Mouse (Mus musculus): ENCODE measurements around the gene Olfr1293-ps. TPM values are rescaled to one million over a fixed set of nuclear protein-coding genes. Genes with fewer than 3 reads are reported as not detected.

Gene Olfr1293-ps
- not detected in 2 replicates for polyA plus RNA-seq (2015; fragmentation: Nextera tagmentation; extraction: Ambion mirVana)

DNA sequence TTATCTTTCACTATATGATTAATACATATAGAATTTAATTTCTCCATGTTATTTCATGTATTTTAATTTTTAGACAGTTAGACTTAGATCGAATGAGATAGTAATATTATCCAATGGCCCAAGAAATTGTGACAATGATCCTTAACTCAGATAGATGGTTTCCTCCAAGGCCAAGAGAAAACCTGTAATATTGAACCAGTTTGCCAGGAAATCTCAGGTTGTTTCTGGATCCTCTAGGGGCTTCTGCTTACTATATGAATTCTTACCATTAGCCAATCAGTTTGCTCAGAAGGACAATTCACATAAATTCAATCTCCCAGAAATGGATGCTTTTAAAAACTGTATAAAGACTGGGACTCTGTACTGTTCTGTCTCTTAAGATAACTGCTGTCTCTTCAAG, at the start of gene Olfr1293-ps:
Gene Olfr1293-ps, plus strand, starts transcription at position 301 of the 400 bp plus-strand sequence.
- no peak within 1 kb of the TSS for H3K9ac ChIP-seq (ENCODE audit: low read length)
- TF ChIP-seq CTCF (IDR thresholded peaks at IDR 0.05; ENCODE audit: low read depth), result no peak
- TF ChIP-seq EP300 (optimal IDR thresholded peaks at IDR 0.05), result no peak
- 67% methylated on average over 1 of the region's 1 CpGs for WGBS

DNA sequence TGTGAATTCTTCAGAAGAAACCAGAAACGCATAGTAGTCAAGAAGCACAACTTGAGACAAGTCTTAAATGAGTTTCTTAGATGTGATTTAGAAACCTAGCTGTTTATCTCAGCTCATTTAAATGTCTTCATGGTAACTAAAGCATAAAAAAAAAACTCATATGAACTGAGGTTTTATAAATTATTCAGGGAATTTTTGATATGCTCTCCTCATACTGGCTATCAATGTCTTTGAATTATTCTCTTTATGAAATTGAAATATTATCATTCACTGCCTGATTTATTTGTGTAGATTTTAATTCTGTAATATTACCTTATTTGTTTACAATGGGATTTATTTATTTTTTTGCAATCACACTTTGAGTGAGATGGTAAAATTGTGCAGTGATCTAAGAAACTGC, 44.5 kb upstream of the Olfr1293-ps start, which contains the start of gene Olfr1289:
Gene Olfr1289, plus strand, starts transcription at position 301 of the 400 bp plus-strand sequence.
- Histone ChIP-seq H3K4me3 (ENCODE audit: low read depth, low read length) (no peak within 1 kb of the TSS), H3K27me3 (ENCODE audit: control insufficient read depth, insufficient read depth, low read length) (no peaks in the 10 kb centered on the region), H3K27ac (replicated peaks) (no peak within 1 kb of the TSS), H3K4me2 (replicated peaks; ENCODE audit: low read depth) (no peak within 1 kb of the TSS), H3K36me3 (ENCODE audit: control insufficient read depth, insufficient read depth, low read length) (no peaks in the 10 kb centered on the region), H3K9ac (ENCODE audit: low read length) (no peak within 1 kb of the TSS), H3K4me1 (replicated peaks; ENCODE audit: control insufficient read depth, insufficient read depth) (no peaks in the 10 kb centered on the region), H3K9me3 (ENCODE audit: control insufficient read depth, low read length) (no peaks in the 10 kb centered on the region)
- ATAC-seq (ENCODE audit: low FRiP score, low TSS enrichment) (no peak), DNase-seq (ENCODE audit: low spot score) (no peak)
- 67% methylated on average over 1 of the region's 1 CpGs for WGBS
- TF ChIP-seq CTCF (IDR thresholded peaks at IDR 0.05; ENCODE audit: low read depth) (no peak), EP300 (optimal IDR thresholded peaks at IDR 0.05) (no peak)

More for the DNA sequence above, at the start of gene Olfr1293-ps:
- Histone ChIP-seq H3K9me3 (ENCODE audit: control insufficient read depth, low read length) (no peaks in the 10 kb centered on the region), H3K4me2 (replicated peaks; ENCODE audit: low read depth) (no peak within 1 kb of the TSS), H3K4me3 (ENCODE audit: low read depth, low read length) (no peak within 1 kb of the TSS), H3K4me1 (replicated peaks; ENCODE audit: control insufficient read depth, insufficient read depth) (no peaks in the 10 kb centered on the region), H3K27ac (replicated peaks) (no peak within 1 kb of the TSS), H3K27me3 (ENCODE audit: control insufficient read depth, insufficient read depth, low read length) (no peaks in the 10 kb centered on the region), H3K36me3 (ENCODE audit: control insufficient read depth, insufficient read depth, low read length) (no peaks in the 10 kb centered on the region)
- DNase-seq (ENCODE audit: low spot score) (no peak), ATAC-seq (ENCODE audit: low FRiP score, low TSS enrichment) (no peak)

DNA sequence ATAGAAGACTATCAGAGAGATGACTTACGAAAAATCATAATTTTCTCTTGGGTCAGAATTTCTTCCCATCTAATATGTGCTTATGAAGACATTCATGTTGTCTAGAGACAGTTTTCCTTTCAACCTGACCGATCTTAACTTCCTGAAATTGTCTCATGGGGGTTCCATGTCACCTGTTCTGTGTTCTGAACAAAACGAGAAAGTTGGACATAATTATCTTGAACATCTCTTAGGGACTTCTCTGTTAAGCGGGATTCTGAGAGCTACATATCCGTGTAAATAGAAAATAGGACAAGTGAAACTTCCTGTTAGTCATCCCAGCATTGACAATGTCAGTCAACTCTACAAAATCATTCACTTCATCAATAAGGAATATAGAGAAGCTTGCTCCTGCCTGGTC, 31.3 kb upstream of the Olfr1293-ps start, which contains the start of gene Olfr1290:
Gene Olfr1290, minus strand, starts transcription at position 101 of the 400 bp plus-strand sequence.
- TF ChIP-seq CTCF (IDR thresholded peaks at IDR 0.05; ENCODE audit: low read depth) (no peak), EP300 (optimal IDR thresholded peaks at IDR 0.05) (no peak)
- Histone ChIP-seq H3K4me1 (replicated peaks; ENCODE audit: control insufficient read depth, insufficient read depth) (no peaks in the 10 kb centered on the region), H3K4me2 (replicated peaks; ENCODE audit: low read depth) (no peak within 1 kb of the TSS), H3K4me3 (ENCODE audit: low read depth, low read length) (no peak within 1 kb of the TSS), H3K9ac (ENCODE audit: low read length) (no peak within 1 kb of the TSS), H3K27me3 (ENCODE audit: control insufficient read depth, insufficient read depth, low read length) (no peaks in the 10 kb centered on the region), H3K36me3 (ENCODE audit: control insufficient read depth, insufficient read depth, low read length) (no peaks in the 10 kb centered on the region), H3K9me3 (ENCODE audit: control insufficient read depth, low read length) (no peaks in the 10 kb centered on the region), H3K27ac (replicated peaks) (no peak within 1 kb of the TSS)
- ATAC-seq (ENCODE audit: low FRiP score, low TSS enrichment), result no peak
- DNase-seq (ENCODE audit: low spot score), result no peak
- WGBS, result 78% methylated on average over 5 of the region's 5 CpGs

DNA sequence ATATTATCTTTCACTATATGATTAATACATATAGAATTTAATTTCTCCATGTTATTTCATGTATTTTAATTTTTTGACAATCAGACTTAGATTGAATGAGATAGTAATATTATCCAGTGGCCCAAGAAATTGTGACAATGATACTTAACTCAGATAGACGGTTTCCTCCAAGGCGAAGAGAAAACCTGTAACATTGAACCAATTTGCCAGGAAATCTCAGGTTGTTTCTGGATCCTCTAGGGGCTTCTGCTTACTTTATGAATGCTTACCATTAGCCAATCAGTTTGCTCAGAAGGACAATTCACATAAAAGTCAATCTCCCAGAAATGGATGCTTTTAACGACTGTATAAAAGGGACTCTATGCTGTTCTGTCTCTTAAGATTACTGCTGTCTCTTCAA, 28.1 kb upstream of the Olfr1293-ps start, which contains the start of gene Olfr1291-ps1:
Gene Olfr1291-ps1, plus strand, starts transcription at position 301 of the 400 bp plus-strand sequence.
- DNase-seq (ENCODE audit: low spot score), result no peak
- Histone ChIP-seq H3K4me2 (replicated peaks; ENCODE audit: low read depth) (no peak within 1 kb of the TSS), H3K9me3 (ENCODE audit: control insufficient read depth, low read length) (no peaks in the 10 kb centered on the region), H3K4me3 (ENCODE audit: low read depth, low read length) (no peak within 1 kb of the TSS), H3K36me3 (ENCODE audit: control insufficient read depth, insufficient read depth, low read length) (no peaks in the 10 kb centered on the region), H3K27ac (replicated peaks) (no peak within 1 kb of the TSS), H3K27me3 (ENCODE audit: control insufficient read depth, insufficient read depth, low read length) (no peaks in the 10 kb centered on the region), H3K9ac (ENCODE audit: low read length) (no peak within 1 kb of the TSS), H3K4me1 (replicated peaks; ENCODE audit: control insufficient read depth, insufficient read depth) (no peaks in the 10 kb centered on the region)
- 89% methylated on average over 3 of the region's 3 CpGs for WGBS
- ATAC-seq (ENCODE audit: low FRiP score, low TSS enrichment), result no peak
- TF ChIP-seq CTCF (IDR thresholded peaks at IDR 0.05; ENCODE audit: low read depth) (no peak), EP300 (optimal IDR thresholded peaks at IDR 0.05) (no peak)

DNA sequence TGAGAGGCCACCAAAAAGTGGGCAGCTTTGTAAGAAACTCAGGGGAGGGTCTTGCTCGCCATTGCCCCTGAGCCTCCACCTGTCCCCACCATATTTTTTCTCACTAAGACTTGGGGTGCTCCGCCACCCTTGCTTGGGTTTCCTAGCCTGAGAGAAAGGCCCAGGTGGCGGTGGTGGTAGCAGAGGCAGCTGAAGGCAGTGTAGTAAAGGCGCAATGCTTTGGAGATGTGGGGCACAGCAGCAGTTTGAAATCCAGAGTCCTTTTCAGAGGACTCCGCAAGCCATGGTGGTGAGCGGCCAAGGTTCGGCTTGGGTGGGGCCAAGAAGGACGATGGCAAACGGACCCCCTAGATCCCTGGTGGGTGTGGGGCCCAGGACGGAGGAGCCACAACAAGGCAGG, 7.6 kb upstream of the Olfr1293-ps start:
- ATAC-seq (ENCODE audit: low FRiP score, low TSS enrichment) (no peak), DNase-seq (ENCODE audit: low spot score) (no peak)
- Histone ChIP-seq H3K27me3 (ENCODE audit: control insufficient read depth, insufficient read depth, low read length) (no peaks in the 10 kb centered on the region), H3K4me3 (ENCODE audit: low read depth, low read length) (no peak overlapping the region), H3K4me1 (replicated peaks; ENCODE audit: control insufficient read depth, insufficient read depth) (no peaks in the 10 kb centered on the region), H3K4me2 (replicated peaks; ENCODE audit: low read depth) (no peak overlapping the region), H3K9me3 (ENCODE audit: control insufficient read depth, low read length) (no peaks in the 10 kb centered on the region), H3K27ac (replicated peaks) (no peak overlapping the region), H3K9ac (ENCODE audit: low read length) (no peak overlapping the region), H3K36me3 (ENCODE audit: control insufficient read depth, insufficient read depth, low read length) (no peaks in the 10 kb centered on the region)
- TF ChIP-seq CTCF (IDR thresholded peaks at IDR 0.05; ENCODE audit: low read depth), result no peak
- TF ChIP-seq EP300 (optimal IDR thresholded peaks at IDR 0.05), result no peak
- WGBS, result 90% methylated on average over 10 of the region's 10 CpGs

DNA sequence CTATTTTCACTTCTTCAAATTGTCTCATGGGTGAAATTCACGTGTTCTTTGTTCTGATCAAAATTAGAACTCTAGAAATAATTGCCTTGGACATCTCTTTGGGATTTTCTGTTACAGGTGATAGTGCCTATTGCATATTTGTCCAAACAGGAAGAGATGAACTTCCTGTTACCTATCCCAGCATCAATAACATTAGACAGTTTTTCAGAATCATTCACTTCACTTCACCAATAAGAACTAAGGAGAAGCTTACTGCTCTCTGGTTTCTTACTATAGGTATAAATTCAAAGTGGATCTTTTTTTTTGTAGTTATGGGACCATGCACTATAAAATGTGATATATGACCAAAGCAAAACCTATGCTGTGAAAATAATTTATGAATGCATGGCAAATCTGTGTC, 15.2 kb downstream of the Olfr1293-ps start, which contains the start of gene Olfr1294:
Gene Olfr1294, minus strand, starts transcription at position 101 of the 400 bp plus-strand sequence.
- no peaks in the 10 kb centered on the region for H3K4me1 ChIP-seq (replicated peaks; ENCODE audit: control insufficient read depth, insufficient read depth)
- WGBS, result 38% methylated on average over 1 of the region's 1 CpGs
- no peaks in the 10 kb centered on the region for H3K36me3 ChIP-seq (ENCODE audit: control insufficient read depth, insufficient read depth, low read length)
- ATAC-seq (ENCODE audit: low FRiP score, low TSS enrichment), result no peak
- no peaks in the 10 kb centered on the region for H3K27me3 ChIP-seq (ENCODE audit: control insufficient read depth, insufficient read depth, low read length)
- no peak for DNase-seq (ENCODE audit: low spot score)
- no peaks in the 10 kb centered on the region for H3K9me3 ChIP-seq (ENCODE audit: control insufficient read depth, low read length)
- H3K4me2 ChIP-seq (replicated peaks; ENCODE audit: low read depth), result no peak within 1 kb of the TSS
- no peak within 1 kb of the TSS for H3K4me3 ChIP-seq (ENCODE audit: low read depth, low read length)
- no peak within 1 kb of the TSS for H3K27ac ChIP-seq (replicated peaks)
- H3K9ac ChIP-seq (ENCODE audit: low read length), result no peak within 1 kb of the TSS
- TF ChIP-seq EP300 (optimal IDR thresholded peaks at IDR 0.05) (no peak), CTCF (IDR thresholded peaks at IDR 0.05; ENCODE audit: low read depth) (no peak)

Measured in stomach, postnatal 0 days (tissue).